Comparison of ENCODE assay signal across 17 mouse cellular contexts in genomic region chr10:39104803-39105449, GRCm38 (mm10). TPM values are rescaled to one million over a fixed set of nuclear protein-coding genes. Genes with fewer than 3 reads are reported as not detected.
"Had no signal": no experiment of that assay in that cellular context is flagged by ENCODE, and none has a peak within 500 bp of the region (broad histone marks: within the 10 kb centered on the region; RNA-seq: fewer than 3 reads in every experiment).

No protein-coding gene starts in this region.

- H3K27ac ChIP-seq: limb, embryonic 10.5 days; liver, embryonic 15.5 days; neural tube, embryonic 12.5 days had no signal

- H3K9ac ChIP-seq: liver, embryonic 15.5 days; neural tube, embryonic 12.5 days had no signal

- DNase-seq: kidney, adult 8-10 months; kidney, postnatal 25 days; lung, adult 2 months; lung, postnatal 36 days; retina, postnatal 1 day; right cerebral cortex, postnatal 4 days; spleen, adult 18-20 months; thymus, adult 18-20 months; thymus, postnatal 14 days had no signal

- H3K4me2 ChIP-seq: liver, embryonic 11.5 days; liver, embryonic 15.5 days; neural tube, embryonic 12.5 days had no signal

- H3K27me3 ChIP-seq: liver, embryonic 15.5 days; neural tube, embryonic 12.5 days had no signal

- H3K4me1 ChIP-seq: liver, embryonic 15.5 days; neural tube, embryonic 12.5 days had no signal

- H3K36me3 ChIP-seq: liver, embryonic 15.5 days; neural tube, embryonic 12.5 days had no signal

- H3K4me3 ChIP-seq: limb, embryonic 10.5 days; liver, embryonic 15.5 days; neural tube, embryonic 12.5 days had no signal

- ATAC-seq: lung, postnatal 0 days had no signal

- H3K9me3 ChIP-seq: limb, embryonic 10.5 days; liver, embryonic 15.5 days; neural tube, embryonic 12.5 days had no signal

RNA-seq across cellular contexts. Expression of gene Ccn6, which starts 58.7 kb away (rescaled TPM):
- total RNA-seq: megakaryocyte progenitor cell, adult 5-6 weeks; monocyte, adult 5-6 weeks; neutrophil, adult 5-6 weeks had no signal
- polyA plus RNA-seq: liver, embryonic 15.5 days; lung, postnatal 0 days had no signal
